Mouse (Mus musculus) limb, embryonic 14.5 days (tissue): Measurements from ENCODE around the gene Ankib1. TPM values are rescaled to one million over a fixed set of nuclear protein-coding genes. Genes with fewer than 3 reads are reported as not detected.

ENCODE experiments used
- ATAC-seq: fragments of 200-750 bp; cut with Nextera tagmentation; 2 replicates; pipeline ENCODE4 v1.8.0; 2017; ENCODE audit warnings: low read depth, moderate number of reproducible peaks, moderate TSS enrichment; ENCODE audit not compliant: low FRiP score
- DNase-seq: peaks from one replicate; pipeline ENCODE4 v3.0.0-alpha.2; 2015; ENCODE audit warnings: low spot score
- H3K27ac ChIP-seq: fragments of 300-500 bp; sonication (generic); replicated peaks from 2 replicates; pipeline ENCODE4 v1.5.1; 2014; ENCODE audit warnings: low read depth, mild to moderate bottlenecking, low read length, moderate library complexity, mixed read lengths
- H3K27me3 ChIP-seq: fragments of 300-500 bp; sonication (generic); 2 replicates; pipeline ENCODE4 v1.6.1; 2014; ENCODE audit warnings: low read length, mixed read lengths; ENCODE audit not compliant: control insufficient read depth, insufficient read depth
- H3K36me3 ChIP-seq: fragments of 300-500 bp; sonication (generic); 2 replicates; pipeline ENCODE4 v1.6.1; 2014; ENCODE audit warnings: mild to moderate bottlenecking, low read length, moderate library complexity, mixed read lengths; ENCODE audit not compliant: control insufficient read depth, insufficient read depth
- H3K4me1 ChIP-seq: fragments of 300-500 bp; sonication (generic); 2 replicates; pipeline ENCODE4 v1.6.1; 2014; ENCODE audit warnings: antibody characterized with exemption, low read length, mixed read lengths; ENCODE audit not compliant: control insufficient read depth, insufficient read depth
- H3K4me2 ChIP-seq: fragments of 300-500 bp; sonication (generic); replicated peaks from 2 replicates; pipeline ENCODE4 v1.6.1; 2014; ENCODE audit warnings: low read depth, mild to moderate bottlenecking, low read length, moderate library complexity; ENCODE audit not compliant: severe bottlenecking
- H3K4me3 ChIP-seq: fragments of 300-500 bp; sonication (generic); replicated peaks from 2 replicates; pipeline ENCODE4 v1.5.1; 2014; ENCODE audit warnings: low read length
- H3K9ac ChIP-seq: fragments of 300-500 bp; sonication (generic); 2 replicates; pipeline ENCODE4 v1.6.1; 2014; ENCODE audit warnings: mild to moderate bottlenecking, low read depth, low read length, moderate library complexity; ENCODE audit not compliant: severe bottlenecking
- H3K9me3 ChIP-seq: fragments of 300-500 bp; sonication (generic); 2 replicates; pipeline ENCODE4 v1.6.1; 2016; ENCODE audit warnings: low read length; ENCODE audit not compliant: control insufficient read depth
- POLR2A ChIP-seq: fragments of 200-500 bp; IDR thresholded peaks from 2 replicates; pipeline ENCODE4 v1.8.0; 2012; ENCODE audit warnings: inconsistent platforms, mild to moderate bottlenecking, moderate library complexity, borderline replicate concordance; ENCODE audit not compliant: insufficient read depth, insufficient read length; ENCODE audit errors: extremely low read depth
- WGBS: fragments of 180-500 bp; shearing (Covaris S2); extraction: QIAGEN DNeasy Blood & Tissue Kit; methylation state at CpG from one replicate; pipeline ENCODE4 v1.1.7; 2014; 5-methylcytosine and 5-hydroxymethylcytosine counted together
- polyA plus RNA-seq, 2 experiments: library from polyadenylated mRNA; depleted of rRNA in 1 of 2; stranded (reverse) in 1 of 2; unstranded in 1 of 2; fragments of >200 nt; fragmentation: Nextera tagmentation in 1 of 2; extraction: Ambion mirVana in 1 of 2; gene quantifications; 2 replicates each; pipeline versions ENCODE4 v1.2.1 to v1.2.3; 2012 to 2014

Ankib1 gene
- polyA plus RNA-seq, 2 experiments: 11.6 to 14.4 TPM

DNA sequence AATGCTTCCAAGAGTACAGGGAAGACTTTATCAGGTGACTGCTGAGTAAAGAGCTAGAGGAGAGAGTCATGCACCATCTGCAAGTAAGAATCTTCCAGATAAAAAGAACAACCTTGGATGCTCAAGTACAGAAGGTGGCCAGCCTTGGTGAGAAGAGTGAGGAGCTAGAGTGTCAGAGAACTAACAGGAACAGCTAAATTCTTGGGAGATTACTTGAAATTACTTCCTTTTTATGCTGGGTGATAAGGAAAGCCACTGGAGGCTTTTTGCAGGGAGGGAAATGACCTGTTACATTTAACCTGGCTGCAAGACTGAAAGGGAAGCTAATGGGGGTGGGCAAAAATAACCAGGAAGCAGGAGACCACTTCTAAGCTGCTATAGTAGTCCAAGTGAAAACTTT lies 11.7 kb downstream of the Ankib1 start:
- TF ChIP-seq POLR2A: no peak
- H3K4me1 ChIP-seq: no peaks in the 10 kb centered on the region
- H3K9me3 ChIP-seq: no peaks in the 10 kb centered on the region
- H3K36me3 ChIP-seq: no peaks in the 10 kb centered on the region
- H3K4me3 ChIP-seq: no peak overlapping the region
- no peaks in the 10 kb centered on the region for H3K27me3 ChIP-seq
- no peak overlapping the region for H3K4me2 ChIP-seq
- H3K27ac ChIP-seq: no peak overlapping the region
- ATAC-seq (no peak), DNase-seq (no peak)
- H3K9ac ChIP-seq: no peak overlapping the region

DNA sequence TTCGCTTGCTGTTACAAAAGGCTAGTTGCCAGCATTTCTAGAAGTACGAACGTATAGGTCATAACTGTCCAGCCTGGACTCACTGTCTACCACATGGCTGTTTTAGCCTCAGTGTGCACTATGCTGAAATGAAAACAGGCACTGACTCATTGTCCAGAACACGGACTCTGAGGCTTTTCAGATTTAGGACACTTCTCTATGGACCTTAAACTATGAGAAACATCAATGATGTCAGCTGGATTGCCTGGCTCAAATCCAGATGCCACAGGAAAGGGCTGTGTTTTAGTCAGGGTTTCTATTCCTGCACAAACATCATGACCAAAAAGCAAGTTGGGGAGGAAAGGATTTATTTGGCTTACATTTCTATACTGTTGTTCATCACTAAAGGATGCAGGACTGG lies 15.2 kb downstream of the Ankib1 start:
- no peak overlapping the region for H3K9ac ChIP-seq

DNA sequence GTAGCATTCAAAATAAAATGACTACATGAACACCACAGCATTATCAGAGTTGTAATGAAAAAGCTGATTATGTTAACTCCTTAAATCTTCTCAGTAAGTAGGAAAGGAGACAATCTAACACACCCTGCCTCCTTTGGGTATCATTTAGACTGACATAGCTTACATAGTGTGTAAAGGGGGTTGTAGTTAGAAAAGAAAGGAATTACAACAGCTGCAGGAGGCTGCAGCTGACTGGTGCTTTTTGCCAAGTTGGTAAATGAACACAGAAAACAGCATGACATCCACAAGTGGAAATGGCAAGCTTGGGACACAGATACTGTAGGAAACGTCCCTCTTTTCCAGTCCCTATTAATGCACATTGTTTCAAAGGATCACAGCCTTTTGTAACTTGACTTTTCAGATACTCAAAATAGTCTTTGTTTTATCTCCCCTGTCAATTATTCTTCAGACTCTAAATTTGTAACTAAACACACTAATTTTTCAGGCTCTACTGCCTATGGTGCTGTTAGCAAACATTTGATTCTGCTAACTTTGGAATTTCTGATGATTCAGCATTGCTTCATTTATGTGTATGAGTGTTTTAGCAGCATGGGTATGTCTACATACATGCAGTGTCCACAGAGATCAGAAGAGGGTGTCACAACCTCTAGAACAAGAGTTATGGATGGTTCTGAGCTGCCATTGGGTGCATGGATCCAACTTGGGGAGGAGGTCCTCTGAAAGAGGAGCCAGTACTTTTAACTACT lies 17.8 kb downstream of the Ankib1 start:
- Histone ChIP-seq H3K36me3 (no peaks in the 10 kb centered on the region), H3K9ac (no peak overlapping the region), H3K4me3 (no peak overlapping the region), H3K27me3 (no peaks in the 10 kb centered on the region), H3K4me1 (no peaks in the 10 kb centered on the region), H3K4me2 (no peak overlapping the region), H3K9me3 (no peaks in the 10 kb centered on the region), H3K27ac (no peak overlapping the region)
- DNase-seq (peak; percentile 6), ATAC-seq (no peak)
- 60% methylated on average over 1 of the region's 1 CpGs for WGBS
- no peak for TF ChIP-seq POLR2A

More for the DNA sequence above, 15.2 kb downstream of the Ankib1 start:
- Histone ChIP-seq H3K4me1 (no peaks in the 10 kb centered on the region), H3K36me3 (no peaks in the 10 kb centered on the region), H3K4me2 (no peak overlapping the region), H3K4me3 (no peak overlapping the region), H3K9me3 (no peaks in the 10 kb centered on the region), H3K27me3 (no peaks in the 10 kb centered on the region), H3K27ac (no peak overlapping the region)
- 85% methylated on average over 4 of the region's 4 CpGs for WGBS
- TF ChIP-seq POLR2A: no peak
- DNase-seq: no peak
- ATAC-seq: no peak

DNA sequence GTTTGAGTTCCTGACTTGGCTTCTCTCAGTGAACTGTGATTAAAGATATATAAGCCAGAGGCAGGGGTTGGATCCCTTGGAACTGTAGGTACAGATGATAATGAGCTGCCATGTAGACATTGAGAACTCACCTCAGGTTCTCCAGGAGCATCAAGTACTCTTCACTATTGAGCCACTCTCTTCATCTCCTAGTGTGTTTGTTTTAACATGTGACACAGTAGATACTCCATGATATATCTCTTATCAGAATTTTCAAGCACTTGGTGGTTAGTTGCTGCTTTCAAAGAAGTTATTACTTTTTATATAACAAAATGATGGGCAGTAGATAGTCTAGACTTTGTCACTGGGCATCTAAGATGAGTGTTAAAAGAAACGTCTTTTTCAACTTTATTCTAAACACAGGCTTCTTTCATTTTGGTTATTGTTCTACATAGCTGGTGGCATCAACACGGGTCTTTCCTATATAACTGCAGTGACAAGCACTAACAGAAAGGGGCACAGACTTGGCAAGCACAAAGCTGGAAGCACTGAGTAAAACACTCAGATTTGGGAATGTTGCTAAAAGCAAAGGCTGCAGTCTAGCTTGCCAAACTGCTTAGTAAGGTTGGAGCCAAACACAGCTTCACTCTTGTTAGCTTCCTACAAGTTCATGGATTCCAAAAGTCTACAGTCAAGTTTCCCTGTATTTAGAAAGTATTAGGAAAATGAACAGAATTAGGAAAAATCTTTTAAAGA lies 18.6 kb downstream of the Ankib1 start:
- Histone ChIP-seq H3K27ac (no peak overlapping the region), H3K4me1 (no peaks in the 10 kb centered on the region), H3K4me3 (no peak overlapping the region), H3K36me3 (no peaks in the 10 kb centered on the region), H3K27me3 (no peaks in the 10 kb centered on the region), H3K9ac (no peak overlapping the region), H3K4me2 (no peak overlapping the region), H3K9me3 (no peaks in the 10 kb centered on the region)
- ATAC-seq: no peak
- DNase-seq: no peak
- no peak for TF ChIP-seq POLR2A
- 83% methylated on average over 2 of the region's 2 CpGs for WGBS

DNA sequence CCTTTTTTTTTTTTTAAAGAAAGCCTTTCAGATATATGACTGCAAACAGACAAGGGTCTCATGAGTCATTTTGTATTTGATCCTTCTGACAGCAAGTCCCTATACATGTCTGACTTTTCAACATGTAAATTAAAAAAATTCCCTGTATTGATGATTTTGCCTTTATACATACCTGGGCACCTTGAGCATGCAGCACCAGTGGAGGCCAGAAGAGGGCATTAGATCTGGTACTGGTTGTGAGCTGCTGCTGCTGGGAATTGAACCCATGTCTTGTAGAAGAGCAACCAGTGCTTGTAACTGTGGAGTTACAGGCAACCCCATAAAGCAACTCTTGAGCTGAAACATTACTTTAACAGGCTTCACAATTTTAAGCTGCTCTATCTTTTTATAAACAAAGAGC lies 20.1 kb downstream of the Ankib1 start:
- Histone ChIP-seq H3K27me3 (no peaks in the 10 kb centered on the region), H3K9ac (no peak overlapping the region), H3K27ac (no peak overlapping the region), H3K4me2 (no peak overlapping the region), H3K4me3 (no peak overlapping the region), H3K4me1 (no peaks in the 10 kb centered on the region), H3K9me3 (no peaks in the 10 kb centered on the region), H3K36me3 (no peaks in the 10 kb centered on the region)
- ATAC-seq (no peak), DNase-seq (no peak)
- no peak for TF ChIP-seq POLR2A
